Mouse (Mus musculus) kidney, embryonic 15.5 days (tissue): ENCODE measurements at regions not wholly inside any gene's neighbourhood (a gene's known extent, or its start where the extent isn't known, plus 50 kb on each side); places are given as distances from the start of the nearest gene placed in this dataset.

Experiments
- ATAC-seq: fragments of 200-750 bp; cut with Nextera tagmentation; replicated peaks from 2 replicates; pipeline ENCODE4 v1.8.0; 2017; ENCODE audit warnings: moderate TSS enrichment; ENCODE audit not compliant: low FRiP score
- H3K27ac ChIP-seq: fragments of 300-500 bp; sonication (generic); 2 replicates; pipeline ENCODE4 v1.5.1; 2015; ENCODE audit warnings: mild to moderate bottlenecking, inconsistent platforms
- H3K27me3 ChIP-seq: fragments of 300-500 bp; sonication (generic); 2 replicates; pipeline ENCODE4 v1.6.1; 2015; ENCODE audit warnings: inconsistent platforms
- H3K36me3 ChIP-seq: fragments of 300-500 bp; sonication (generic); 2 replicates; pipeline ENCODE4 v1.6.1; 2015; ENCODE audit warnings: inconsistent platforms
- H3K4me1 ChIP-seq: fragments of 300-500 bp; sonication (generic); 2 replicates; pipeline ENCODE4 v1.6.1; 2015; ENCODE audit warnings: inconsistent platforms
- H3K4me2 ChIP-seq: fragments of 300-500 bp; sonication (generic); 2 replicates; pipeline ENCODE4 v1.6.1; 2015; ENCODE audit warnings: moderate library complexity, mild to moderate bottlenecking, inconsistent platforms
- H3K4me3 ChIP-seq: fragments of 300-500 bp; sonication (generic); replicated peaks from 2 replicates; pipeline ENCODE4 v1.5.1; 2015; ENCODE audit warnings: mild to moderate bottlenecking, inconsistent platforms
- H3K9ac ChIP-seq: fragments of 300-500 bp; sonication (generic); 2 replicates; pipeline ENCODE4 v1.6.1; 2015; ENCODE audit warnings: mild to moderate bottlenecking, inconsistent platforms
- H3K9me3 ChIP-seq: fragments of 300-500 bp; sonication (generic); replicated peaks from 2 replicates; pipeline ENCODE4 v1.6.1; 2016; ENCODE audit warnings: inconsistent platforms
- WGBS: fragments of 180-500 bp; shearing (Covaris S2); methylation state at CpG from one replicate; pipeline ENCODE4 v1.1.7; 2015; ENCODE audit warnings: mixed read lengths; 5-methylcytosine and 5-hydroxymethylcytosine counted together

GRCm38 (mm10) chr12:9251772-9252171, 222.0 kb downstream of the Ttc32 start:
- H3K27me3 ChIP-seq = peaks cover under 1% of the 10 kb centered on the region; the same call in 1 of the 2 replicates
- H3K4me1 ChIP-seq = peaks cover 17% of the 10 kb centered on the region
- H3K27ac ChIP-seq = no peak overlapping the region
- H3K9me3 ChIP-seq = no peaks in the 10 kb centered on the region
- H3K4me2 ChIP-seq = no peak overlapping the region
- no peak overlapping the region for H3K4me3 ChIP-seq
- H3K36me3 ChIP-seq = no peaks in the 10 kb centered on the region
- ATAC-seq = no peak
- no peak overlapping the region for H3K9ac ChIP-seq
- WGBS = 41% methylated on average over 5 of the region's 5 CpGs

GRCm38 (mm10) chr12:9253306-9254074, 223.7 kb downstream of the Ttc32 start:
- Histone ChIP-seq H3K27me3 (peaks cover 8% of the 10 kb centered on the region; the same call in 1 of the 2 replicates), H3K9ac (no peak overlapping the region), H3K4me1 (peaks cover 17% of the 10 kb centered on the region), H3K9me3 (no peaks in the 10 kb centered on the region), H3K27ac (0 out of 2 replicates have a peak overlapping the region, but pooled peaks have one; percentile 41), H3K4me3 (no peak overlapping the region), H3K36me3 (no peaks in the 10 kb centered on the region), H3K4me2 (peak overlapping the region; percentile 38)
- 6% methylated on average over 19 of the region's 19 CpGs for WGBS
- ATAC-seq = peak; percentile 56; the same call in 1 of the 2 replicates

- H3K27ac ChIP-seq = no peak overlapping the region
- no peak overlapping the region for H3K4me3 ChIP-seq
- H3K9ac ChIP-seq = no peak overlapping the region
- 44% methylated on average over 6 of the region's 6 CpGs for WGBS
- no peak for ATAC-seq
- peaks cover 17% of the 10 kb centered on the region for H3K4me1 ChIP-seq
- H3K9me3 ChIP-seq = no peaks in the 10 kb centered on the region
- no peaks in the 10 kb centered on the region for H3K36me3 ChIP-seq
- no peak overlapping the region for H3K4me2 ChIP-seq
- H3K27me3 ChIP-seq = peaks cover 8% of the 10 kb centered on the region; the same call in 1 of the 2 replicates
These were observed 224.6 kb downstream of the Ttc32 start for GRCm38 (mm10) chr12:9254301-9254860.

GRCm38 (mm10) chr12:9255661-9256486, 226.1 kb downstream of the Ttc32 start:
- Histone ChIP-seq H3K4me2 (no peak overlapping the region), H3K4me1 (peaks cover 17% of the 10 kb centered on the region), H3K27me3 (peaks cover 8% of the 10 kb centered on the region; the same call in 1 of the 2 replicates), H3K9ac (no peak overlapping the region), H3K9me3 (no peaks in the 10 kb centered on the region), H3K36me3 (no peaks in the 10 kb centered on the region), H3K4me3 (no peak overlapping the region), H3K27ac (no peak overlapping the region)
- 87% methylated on average over 10 of the region's 10 CpGs for WGBS
- ATAC-seq = no peak

GRCm38 (mm10) chr12:9256487-9256820, 226.7 kb downstream of the Ttc32 start:
- Histone ChIP-seq H3K4me2 (no peak overlapping the region), H3K27me3 (peaks cover 8% of the 10 kb centered on the region; the same call in 1 of the 2 replicates), H3K36me3 (no peaks in the 10 kb centered on the region), H3K4me1 (peaks cover 17% of the 10 kb centered on the region), H3K27ac (no peak overlapping the region), H3K4me3 (no peak overlapping the region), H3K9me3 (no peaks in the 10 kb centered on the region), H3K9ac (no peak overlapping the region)
- ATAC-seq = no peak

GRCm38 (mm10) chr12:9258221-9258620, 228.4 kb downstream of the Ttc32 start:
- Histone ChIP-seq H3K36me3 (no peaks in the 10 kb centered on the region), H3K9ac (no peak overlapping the region), H3K27me3 (peaks cover 8% of the 10 kb centered on the region; the same call in 1 of the 2 replicates), H3K27ac (no peak overlapping the region), H3K4me2 (no peak overlapping the region), H3K4me3 (no peak overlapping the region), H3K9me3 (no peaks in the 10 kb centered on the region), H3K4me1 (peaks cover 13% of the 10 kb centered on the region)
- WGBS = 35% methylated on average over 1 of the region's 1 CpGs
- ATAC-seq = no peak

- Histone ChIP-seq H3K4me2 (no peak overlapping the region), H3K27ac (no peak overlapping the region), H3K4me1 (no peaks in the 10 kb centered on the region), H3K27me3 (peaks cover 8% of the 10 kb centered on the region; the same call in 1 of the 2 replicates), H3K9me3 (no peaks in the 10 kb centered on the region), H3K9ac (no peak overlapping the region), H3K36me3 (no peaks in the 10 kb centered on the region), H3K4me3 (no peak overlapping the region)
- 23% methylated on average over 6 of the region's 6 CpGs for WGBS
- ATAC-seq = no peak
These were observed 231.9 kb downstream of the Ttc32 start for GRCm38 (mm10) chr12:9261662-9262061.

GRCm38 (mm10) chr12:9266221-9266620, 236.4 kb downstream of the Ttc32 start:
- no peak for ATAC-seq
- Histone ChIP-seq H3K4me2 (no peak overlapping the region), H3K4me1 (no peaks in the 10 kb centered on the region), H3K4me3 (no peak overlapping the region), H3K9me3 (no peaks in the 10 kb centered on the region), H3K9ac (no peak overlapping the region), H3K36me3 (no peaks in the 10 kb centered on the region), H3K27me3 (no peaks in the 10 kb centered on the region), H3K27ac (no peak overlapping the region)
- 79% methylated on average over 4 of the region's 4 CpGs for WGBS

- H3K9ac ChIP-seq = no peak overlapping the region
- 88% methylated on average over 2 of the region's 2 CpGs for WGBS
- ATAC-seq = no peak
- no peaks in the 10 kb centered on the region for H3K36me3 ChIP-seq
- no peaks in the 10 kb centered on the region for H3K4me1 ChIP-seq
- no peak overlapping the region for H3K4me3 ChIP-seq
- H3K27me3 ChIP-seq = no peaks in the 10 kb centered on the region
- H3K9me3 ChIP-seq = no peaks in the 10 kb centered on the region
- no peak overlapping the region for H3K4me2 ChIP-seq
- no peak overlapping the region for H3K27ac ChIP-seq
These were observed 241.7 kb downstream of the Ttc32 start for GRCm38 (mm10) chr12:9271484-9271883.

- ATAC-seq = no peak
- H3K36me3 ChIP-seq = no peaks in the 10 kb centered on the region
- 58% methylated on average over 1 of the region's 1 CpGs for WGBS
- no peaks in the 10 kb centered on the region for H3K9me3 ChIP-seq
- H3K27me3 ChIP-seq = peaks cover 7% of the 10 kb centered on the region; the same call in 1 of the 2 replicates
- no peak overlapping the region for H3K4me2 ChIP-seq
- H3K4me3 ChIP-seq = no peak overlapping the region
- H3K9ac ChIP-seq = no peak overlapping the region
- no peak overlapping the region for H3K27ac ChIP-seq
- no peaks in the 10 kb centered on the region for H3K4me1 ChIP-seq
These were observed 244.4 kb downstream of the Ttc32 start for GRCm38 (mm10) chr12:9274181-9274580.

- Histone ChIP-seq H3K27ac (no peak overlapping the region), H3K4me2 (no peak overlapping the region), H3K9me3 (no peaks in the 10 kb centered on the region), H3K4me3 (no peak overlapping the region), H3K9ac (no peak overlapping the region), H3K36me3 (no peaks in the 10 kb centered on the region), H3K4me1 (no peaks in the 10 kb centered on the region), H3K27me3 (peaks cover 10% of the 10 kb centered on the region; the same call in 1 of the 2 replicates)
- peak; percentile 89 for ATAC-seq
- WGBS = 35% methylated on average over 7 of the region's 7 CpGs
These were observed 245.9 kb downstream of the Ttc32 start for GRCm38 (mm10) chr12:9275697-9276096.

- 35% methylated on average over 5 of the region's 5 CpGs for WGBS
- no peak overlapping the region for H3K4me3 ChIP-seq
- H3K9ac ChIP-seq = no peak overlapping the region
- no peaks in the 10 kb centered on the region for H3K9me3 ChIP-seq
- H3K4me1 ChIP-seq = no peaks in the 10 kb centered on the region
- ATAC-seq = no peak
- peaks cover 10% of the 10 kb centered on the region; the same call in 1 of the 2 replicates for H3K27me3 ChIP-seq
- no peak overlapping the region for H3K4me2 ChIP-seq
- no peak overlapping the region for H3K27ac ChIP-seq
- H3K36me3 ChIP-seq = no peaks in the 10 kb centered on the region
These were observed 248.9 kb downstream of the Ttc32 start for GRCm38 (mm10) chr12:9278735-9279134.
